Mouse (Mus musculus) CH12F3 (cell line): Measurements from ENCODE around the gene Cdt1.
"Not testable (repeated sequence)": the region's sequence is repeated elsewhere in the genome, so short reads cannot be mapped to it uniquely, and the experiment has no call there.

Experiments used
- in situ Hi-C: fragments of 300-500 bp; cut with MboI; formaldehyde crosslinking; loops from 2 replicates; pipeline ENCODE4 v1.14.3; 2020; ENCODE audit warnings: low sequenced_read_pairs

Gene Cdt1

GRCm38 (mm10) chr8:122573176-122573575, 5.4 kb downstream of the Cdt1 start:
- in situ Hi-C loops: not testable (repeated sequence)

GRCm38 (mm10) chr8:122573577-122573976, 5.8 kb downstream of the Cdt1 start:
- in situ Hi-C loops: no loop called here

GRCm38 (mm10) chr8:122574264-122574663, 6.4 kb downstream of the Cdt1 start:
- in situ Hi-C loops: no loop called here

- in situ Hi-C loops: no loop called here
Measured at GRCm38 (mm10) chr8:122574667-122575251, 6.9 kb downstream of the Cdt1 start.

GRCm38 (mm10) chr8:122575286-122575685, 7.5 kb downstream of the Cdt1 start:
- in situ Hi-C loops: no loop called here

GRCm38 (mm10) chr8:122575735-122576647, 8.2 kb downstream of the Cdt1 start:
- in situ Hi-C loops: no loop called here

- in situ Hi-C loops: no loop called here
Measured at GRCm38 (mm10) chr8:122576648-122577022, 8.8 kb downstream of the Cdt1 start, which contains the start of gene Aprt. TSS of gene Aprt (minus strand) at chr8:122576909.

- in situ Hi-C loops: no loop called here
Measured at GRCm38 (mm10) chr8:122577116-122577515, 9.3 kb downstream of the Cdt1 start.

- in situ Hi-C loops: no loop called here
Measured at GRCm38 (mm10) chr8:122579196-122579595, 11.4 kb downstream of the Cdt1 start.

- in situ Hi-C loops: no loop called here
Measured at GRCm38 (mm10) chr8:122580926-122581325, 13.1 kb downstream of the Cdt1 start.

GRCm38 (mm10) chr8:122584981-122585380, 17.2 kb downstream of the Cdt1 start:
- in situ Hi-C loops: no loop called here

- in situ Hi-C loops: no loop called here
Measured at GRCm38 (mm10) chr8:122585411-122585891, 17.6 kb downstream of the Cdt1 start.

- in situ Hi-C loops: no loop called here
Measured at GRCm38 (mm10) chr8:122586171-122586570, 18.4 kb downstream of the Cdt1 start.

GRCm38 (mm10) chr8:122586749-122587148, 18.9 kb downstream of the Cdt1 start:
- in situ Hi-C loops: no loop called here

GRCm38 (mm10) chr8:122593240-122593639, 25.4 kb downstream of the Cdt1 start:
- in situ Hi-C loops: no loop called here

- in situ Hi-C loops: no loop called here
Measured at GRCm38 (mm10) chr8:122593783-122594507, 26.1 kb downstream of the Cdt1 start.

GRCm38 (mm10) chr8:122596031-122596430, 28.2 kb downstream of the Cdt1 start:
- in situ Hi-C loops: no loop called here

- in situ Hi-C loops: no loop called here
Measured at GRCm38 (mm10) chr8:122600666-122601065, 32.9 kb downstream of the Cdt1 start.

GRCm38 (mm10) chr8:122604640-122605039, 36.8 kb downstream of the Cdt1 start:
- in situ Hi-C loops: no loop called here

- in situ Hi-C loops: no loop called here
Measured at GRCm38 (mm10) chr8:122605367-122605766, 37.6 kb downstream of the Cdt1 start.

- in situ Hi-C loops: no loop called here
Measured at GRCm38 (mm10) chr8:122606810-122607209, 39.0 kb downstream of the Cdt1 start.
